Mouse (Mus musculus): Measurements from ENCODE around the gene Lyrm9.

DNA sequence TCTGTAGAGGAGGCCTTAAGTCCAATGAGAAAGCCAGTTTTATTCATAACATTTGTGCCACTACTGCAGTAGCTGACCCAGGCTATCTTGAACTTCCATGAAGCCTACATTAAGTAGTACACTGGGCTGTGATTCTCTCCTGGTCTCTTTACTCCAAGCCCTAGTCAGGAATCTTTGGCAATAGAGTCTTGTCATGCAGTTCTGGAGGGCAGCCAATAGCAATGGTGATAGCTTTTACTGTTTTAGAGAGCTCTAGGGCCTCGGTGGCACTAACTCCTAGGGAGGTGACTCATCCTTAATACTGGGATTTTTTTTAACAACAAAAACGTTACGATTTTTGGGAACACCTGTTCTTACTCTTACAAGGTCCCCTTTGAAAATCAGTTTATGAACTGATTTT lies 40.1 kb downstream of the Lyrm9 start:
- TF ChIP-seq CTCF (IDR thresholded peaks at IDR 0.05; ENCODE audit: control insufficient read depth, insufficient read depth, insufficient replicate concordance, low read depth, low read length), result no peak
- no peak for TF ChIP-seq POLR2A (IDR thresholded peaks at IDR 0.05; ENCODE audit: control insufficient read depth, low read depth, low read length)

Data from testis, adult 2 months (tissue).